Mouse (Mus musculus) gastrocnemius, postnatal 14 days (tissue): ENCODE measurements around the gene Tefm. TPM values are rescaled to one million over a fixed set of nuclear protein-coding genes. Genes with fewer than 3 reads are reported as not detected.
"Not testable (repeated sequence)": the region's sequence is repeated elsewhere in the genome, so short reads cannot be mapped to it uniquely, and the experiment has no call there.

Experiments
- DNase-seq: peaks from one replicate; pipeline ENCODE4 v3.0.0; 2021; ENCODE audit warnings: mixed read lengths
- intact Hi-C: fragments of 180-260 bp; cut with DNase I; formaldehyde crosslinking; loops from one replicate; pipeline ENCODE4 v1.15.1; 2025; ENCODE audit warnings: low total_unique reads
- long read RNA-seq, 2 experiments: library from polyadenylated mRNA; stranded (forward); transcript quantifications; one replicate each; pipeline ENCODE4 v2.0.0; 2021
- total RNA-seq, 2 experiments: library from RNA; stranded (reverse); gene quantifications; 2 replicates each; pipeline ENCODE4 v1.2.3; 2021

The Tefm gene
- 10 to 100 TPM; 20.4 to 20.7 TPM for total RNA-seq
- long read RNA-seq, experiment 1, transcript Tefm-201 (4 exons, 1,309 nt): major isoform, 16 of 20 reads
- long read RNA-seq, experiment 1, partial matches to known transcripts: 1 of 20 reads
- long read RNA-seq, experiment 1, other reads (novel, unspliced or antisense): 3 of 20 reads
- long read RNA-seq, experiment 2, transcript Tefm-201 (4 exons, 1,309 nt): major isoform, 19 of 23 reads
- long read RNA-seq, experiment 2, partial matches to known transcripts: 1 of 23 reads
- long read RNA-seq, experiment 2, other reads (novel, unspliced or antisense): 3 of 23 reads

DNA sequence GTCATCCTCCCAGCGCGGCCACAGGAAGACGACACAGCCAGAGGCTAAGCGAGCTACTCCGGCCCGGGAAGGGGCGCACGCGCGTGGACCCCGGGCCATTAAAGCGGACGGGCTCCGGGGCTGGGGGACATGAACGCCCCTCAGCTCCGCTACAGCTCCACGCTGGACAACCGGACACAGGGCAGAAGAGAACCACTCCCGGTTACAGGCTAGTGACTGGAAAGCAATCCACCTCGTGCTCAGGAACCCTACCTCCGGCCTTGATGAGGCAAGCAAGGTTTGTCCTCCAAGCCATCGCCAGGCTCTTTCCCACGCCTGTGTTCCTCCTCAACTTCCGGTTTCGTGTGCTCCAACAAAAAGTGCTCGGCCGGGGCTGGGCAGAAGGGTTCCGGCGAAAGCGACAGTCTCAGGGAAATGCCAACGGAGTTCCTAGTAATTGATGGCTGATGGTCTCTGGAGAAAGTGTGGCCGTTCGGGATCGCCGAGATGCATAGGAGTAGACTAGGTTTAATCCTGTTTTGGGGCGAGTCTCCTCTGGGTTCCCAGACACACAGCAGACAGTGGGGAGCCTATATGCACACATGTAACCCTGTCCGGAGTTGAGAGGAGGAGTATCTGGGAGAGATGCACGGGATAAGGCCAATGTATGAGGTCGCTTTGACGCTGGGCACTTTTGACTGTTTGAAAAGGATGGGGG lies at the start of gene Tefm:
Tefm (minus strand) TSS at position 351 of the 697 bp plus-strand sequence.
- peak; percentile 83 for DNase-seq
- intact Hi-C loops: loop anchor here (10.0 kb wide), 1 partner anchor 97 kb away; no protein-coding TSS in a partner anchor

DNA sequence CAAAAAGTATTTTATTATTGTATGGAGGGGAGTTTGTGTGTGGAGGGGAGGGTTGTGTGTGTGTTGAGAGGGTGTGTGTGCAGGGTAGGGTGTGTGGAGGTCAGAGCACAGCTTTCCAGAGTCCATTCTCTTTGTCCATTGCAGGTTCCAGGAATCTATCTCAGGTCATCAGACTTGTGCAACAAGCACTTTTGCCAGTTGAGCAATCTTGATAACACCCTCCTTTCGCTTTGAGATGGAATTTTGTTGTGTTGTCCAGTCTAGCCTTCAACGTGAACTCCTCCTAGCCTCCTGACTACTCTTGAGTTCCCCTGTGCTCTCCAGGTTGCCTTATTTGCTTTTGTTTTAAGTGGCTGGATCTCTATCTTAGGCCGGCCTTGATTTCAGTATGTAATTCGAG lies 48.3 kb upstream of the Tefm start:
- intact Hi-C loops: no loop called here

DNA sequence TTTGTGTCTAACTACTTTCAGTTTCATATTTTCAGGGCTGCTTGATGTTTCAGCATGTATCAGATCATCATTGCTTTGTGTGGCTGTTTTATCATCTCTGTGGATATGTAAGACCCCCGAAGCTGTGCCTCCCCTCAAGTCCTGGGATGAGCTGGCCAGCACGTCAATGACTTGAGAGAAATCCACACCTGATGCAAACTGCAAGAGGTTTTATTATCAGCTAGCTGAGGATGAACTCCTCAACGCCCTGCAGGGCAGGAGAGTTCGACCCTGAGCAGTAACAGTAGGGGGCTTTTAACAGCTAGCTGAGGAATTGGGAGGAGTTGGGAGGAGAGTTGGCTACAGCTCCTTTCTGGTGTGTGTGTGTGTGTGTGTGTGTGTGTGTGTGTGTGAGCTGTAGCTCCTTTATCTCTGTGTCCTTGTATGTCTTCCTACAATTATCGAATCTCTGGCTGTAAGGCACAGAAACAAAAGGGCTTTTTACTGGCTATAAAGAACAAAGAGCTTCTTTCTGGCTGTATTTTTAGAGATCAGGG lies 43.5 kb upstream of the Tefm start:
- DNase-seq, intact Hi-C loops: not testable (repeated sequence)

More for the DNA sequence above, 48.3 kb upstream of the Tefm start:
- no peak for DNase-seq

DNA sequence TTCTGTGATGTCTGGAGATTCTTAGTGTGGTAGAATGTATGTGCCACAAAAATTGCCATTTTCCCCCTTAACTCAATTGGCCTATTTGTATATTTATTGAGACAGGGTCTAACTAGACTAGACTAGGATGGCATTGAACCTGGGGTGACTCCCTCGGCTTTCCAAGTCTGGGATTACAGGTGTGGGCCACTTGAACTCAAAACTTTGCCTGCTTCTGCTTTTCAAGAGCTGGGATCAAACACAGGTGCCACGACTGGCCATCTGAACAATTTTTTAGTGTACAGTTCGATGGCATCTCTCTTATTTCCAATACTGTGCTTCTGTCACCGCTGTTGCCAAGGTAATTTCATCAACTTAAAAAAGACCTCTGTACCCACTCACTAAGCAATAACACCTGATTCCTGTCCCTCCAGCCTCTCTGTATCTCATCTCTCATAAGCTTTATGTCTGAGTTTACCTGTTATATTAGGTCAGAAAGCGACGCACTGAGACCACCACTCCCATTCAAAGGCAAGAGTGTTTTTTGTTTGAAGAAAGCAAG lies 42.6 kb upstream of the Tefm start:
- intact Hi-C loops: no loop called here
- no peak for DNase-seq

DNA sequence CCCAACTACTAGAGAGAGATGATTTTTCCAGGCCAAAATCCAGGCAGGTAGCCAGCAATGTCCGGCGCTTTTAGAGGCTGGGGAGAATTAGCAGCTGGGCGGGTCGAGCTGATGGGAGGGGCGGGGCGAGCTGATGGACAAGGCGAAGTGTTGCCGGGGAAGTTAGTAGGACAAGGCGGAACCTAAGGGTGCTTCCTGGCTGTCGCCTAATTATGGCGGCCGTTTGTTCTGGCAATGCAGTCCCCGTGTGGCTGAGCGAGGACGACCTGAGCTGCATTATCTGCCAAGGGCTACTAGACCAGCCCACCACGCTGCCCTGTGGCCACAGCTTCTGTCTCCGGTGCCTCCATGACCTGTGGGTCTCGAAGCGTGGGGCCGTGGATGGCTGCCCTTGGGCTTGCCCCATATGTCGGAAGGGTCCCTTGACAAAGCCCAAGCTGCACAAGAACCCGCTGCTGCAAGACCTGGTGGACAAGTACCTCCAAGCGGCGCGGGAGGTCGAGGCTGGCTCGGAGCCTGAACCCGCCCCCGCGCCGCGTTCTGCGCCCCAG lies 41.8 kb upstream of the Tefm start, which contains the start of gene Rnf135:
Rnf135 (plus strand) TSS at position 147 of the 551 bp plus-strand sequence.
- DNase-seq: peak; percentile 97
- intact Hi-C loops: no loop called here

DNA sequence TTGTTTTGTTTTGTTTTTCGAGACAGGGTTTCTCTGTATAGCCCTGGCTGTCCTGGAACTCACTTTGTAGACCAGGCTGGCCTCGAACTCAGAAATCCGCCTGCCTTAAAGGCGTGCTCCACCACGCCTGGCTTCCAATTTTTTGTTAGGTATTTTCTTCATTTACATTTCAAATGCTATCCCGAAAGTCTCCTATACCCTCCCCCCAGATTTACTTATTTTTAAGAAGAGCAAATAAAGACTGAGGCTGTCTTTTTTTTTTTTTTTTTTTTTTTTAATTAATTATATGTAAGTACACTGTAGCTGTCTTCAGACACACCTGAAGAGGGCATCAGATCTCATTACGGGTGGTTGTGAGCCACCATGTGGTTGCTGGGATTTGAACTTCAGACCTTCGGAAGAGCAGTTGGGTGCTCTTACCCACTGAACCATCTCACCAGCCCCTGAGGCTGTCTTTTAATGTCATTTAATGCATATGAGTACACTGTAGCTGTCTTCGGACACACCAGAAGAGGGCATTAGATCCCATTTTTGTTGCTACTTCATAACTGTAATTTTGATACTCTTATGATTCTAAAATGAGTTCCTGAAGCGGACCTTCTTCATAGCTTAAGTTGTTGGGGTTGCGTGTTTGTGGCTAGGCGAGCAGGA lies 41.2 kb upstream of the Tefm start:
- DNase-seq, intact Hi-C loops: not testable (repeated sequence)

DNA sequence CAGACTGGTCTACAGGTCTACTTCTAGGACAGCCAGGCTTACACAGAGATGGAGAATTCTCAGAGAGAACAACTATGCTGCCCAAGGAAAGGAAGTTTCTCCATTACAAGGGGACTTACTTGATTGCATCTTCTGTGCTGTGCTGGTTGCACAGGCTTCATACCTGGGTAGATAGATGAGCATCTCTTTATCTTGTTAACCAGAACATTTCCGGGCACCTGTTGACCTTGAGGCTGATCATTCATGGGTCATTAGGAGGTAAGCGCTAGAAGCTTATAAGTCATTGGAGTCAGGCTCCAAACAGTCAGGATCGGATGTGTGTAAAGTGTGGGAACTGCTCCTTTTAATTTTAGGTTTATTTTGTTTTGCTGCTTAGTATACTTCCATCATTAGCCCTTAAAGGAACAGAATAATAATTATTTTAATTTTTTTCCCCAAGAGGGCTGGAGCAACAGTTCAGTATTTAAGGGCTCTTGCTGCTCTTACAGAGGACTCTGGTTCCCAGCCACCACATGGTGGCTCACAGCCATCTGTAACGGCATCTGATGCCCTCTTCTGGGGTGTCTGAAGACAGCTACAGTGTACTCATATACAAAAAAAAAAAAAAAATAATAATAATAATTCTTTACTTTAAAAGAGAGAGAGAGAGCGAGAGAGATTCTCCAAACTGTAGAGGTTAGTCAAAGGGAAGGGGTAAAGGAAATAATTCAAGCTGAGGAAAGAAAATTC lies 39.2 kb upstream of the Tefm start:
- no peak for DNase-seq
- intact Hi-C loops: no loop called here

DNA sequence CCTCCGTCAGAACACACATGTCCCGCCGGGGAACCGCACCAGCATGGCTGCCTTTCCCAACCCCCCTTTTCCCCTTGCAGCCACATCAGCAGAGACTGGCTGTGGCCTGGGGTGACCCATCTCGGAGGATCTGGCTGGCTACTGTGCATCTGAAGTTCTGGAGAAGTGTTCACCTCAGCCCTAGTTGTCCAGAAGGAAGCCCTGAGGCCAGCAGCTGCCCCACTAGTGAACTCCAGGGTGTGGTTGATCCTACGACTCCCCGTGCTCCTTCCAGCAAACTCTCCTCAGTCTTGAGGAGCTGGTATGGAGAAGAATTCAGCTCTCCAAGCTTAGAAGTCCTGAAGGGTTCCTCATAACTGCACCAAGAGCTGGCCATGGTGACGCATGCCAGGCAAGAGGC lies 36.3 kb upstream of the Tefm start:
- DNase-seq: no peak
- intact Hi-C loops: no loop called here

DNA sequence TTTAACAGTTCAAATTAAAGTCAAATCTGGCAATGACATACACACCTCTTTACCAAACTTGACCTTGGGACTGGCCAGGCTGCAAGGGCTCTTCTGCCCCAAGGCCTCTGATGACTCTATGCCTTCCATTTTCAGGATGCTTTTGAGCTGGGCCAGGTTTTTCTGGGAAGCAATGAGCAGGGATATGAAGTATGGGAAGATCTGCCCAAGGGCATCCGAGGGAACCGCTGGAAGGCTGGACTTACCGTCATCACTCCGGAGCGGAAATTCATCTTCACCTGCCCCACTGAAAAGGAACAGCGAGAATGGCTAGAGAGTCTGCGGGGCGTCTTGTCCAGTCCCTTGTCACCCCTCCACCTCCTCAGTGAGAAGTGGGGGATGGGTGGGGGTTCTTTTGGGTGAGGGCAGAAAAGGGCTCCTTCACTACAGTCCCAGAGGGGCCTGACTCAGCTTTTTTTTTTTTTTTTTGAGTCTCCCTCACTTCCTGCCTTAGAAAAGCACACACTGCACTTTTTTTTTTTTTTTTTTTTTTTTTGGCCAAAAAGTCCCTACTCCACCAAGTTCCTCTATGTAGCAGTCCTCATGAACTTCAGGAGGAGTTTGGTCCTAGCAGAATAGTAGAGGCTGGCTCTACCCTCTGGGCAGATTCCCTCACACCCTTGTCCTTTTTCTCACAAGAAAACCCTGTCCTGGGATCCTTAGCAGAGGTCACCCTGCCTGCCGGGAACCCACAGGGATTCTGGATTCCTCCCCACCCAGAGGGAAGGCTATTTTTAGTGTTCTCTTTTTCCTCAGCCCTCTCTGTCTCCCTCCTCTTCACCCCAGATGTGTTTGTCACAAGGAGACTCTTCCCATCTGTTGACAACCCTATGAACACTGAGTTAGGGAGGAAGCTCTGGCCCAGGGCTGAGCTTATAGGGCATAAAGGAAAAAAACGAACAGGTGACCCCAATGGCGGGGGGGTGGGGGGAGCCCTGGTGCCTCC lies 35.2 kb upstream of the Tefm start:
- intact Hi-C loops: no loop called here
- DNase-seq: no peak

DNA sequence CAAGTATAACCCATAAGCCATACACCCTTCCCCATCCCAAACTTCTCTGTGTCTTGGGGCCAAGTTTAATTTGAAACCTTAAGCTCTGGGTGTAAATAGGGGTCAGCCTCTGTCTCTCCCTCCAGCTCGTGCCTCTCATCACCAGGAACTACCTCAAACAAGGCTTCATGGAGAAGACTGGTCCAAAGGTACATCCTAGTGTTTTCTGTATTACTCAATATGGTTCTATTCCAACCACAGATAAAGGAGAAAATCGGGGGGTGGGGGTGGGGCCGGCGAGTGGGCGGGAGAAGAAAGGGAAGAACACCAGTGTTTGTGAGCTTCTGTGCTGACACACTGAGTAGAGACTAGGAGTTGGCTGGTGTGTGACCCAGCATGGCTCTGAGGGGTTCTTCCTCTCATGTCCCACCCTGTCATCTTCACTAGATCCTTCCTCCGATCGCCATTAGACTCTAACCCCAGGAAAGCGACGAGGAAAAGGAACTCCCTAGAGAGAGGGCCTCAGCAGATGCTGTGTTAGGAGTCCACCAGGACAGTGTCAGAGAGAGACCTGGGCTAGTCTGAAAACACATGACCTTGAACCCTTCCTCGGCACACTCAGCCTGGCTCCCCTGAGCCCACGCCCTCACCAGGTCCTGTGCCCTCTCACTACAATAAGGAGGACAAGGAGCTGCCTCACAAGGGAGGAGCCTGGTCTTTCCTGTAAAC lies 32.1 kb upstream of the Tefm start:
- intact Hi-C loops: no loop called here
- no peak for DNase-seq

DNA sequence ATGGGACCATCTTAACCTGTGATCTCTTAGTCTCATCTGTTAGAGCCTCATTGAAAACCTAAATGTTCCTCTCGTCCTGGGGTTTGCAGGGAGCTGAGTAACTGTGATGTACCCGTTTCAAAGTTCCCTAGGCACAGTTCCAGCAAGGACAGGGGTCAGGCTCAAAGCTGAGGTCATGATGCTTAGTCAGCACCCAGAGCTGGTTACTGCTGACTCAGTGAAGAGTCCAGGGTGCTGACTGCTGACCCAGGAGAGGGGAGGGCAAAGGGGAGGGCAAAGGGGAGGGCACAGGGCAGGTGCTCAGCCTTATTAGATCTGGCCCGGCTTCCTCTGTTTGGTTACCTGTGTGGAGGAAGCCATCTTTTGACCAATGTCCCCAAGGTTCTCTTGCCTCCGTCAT lies 29.9 kb upstream of the Tefm start:
- DNase-seq: no peak
- intact Hi-C loops: no loop called here

DNA sequence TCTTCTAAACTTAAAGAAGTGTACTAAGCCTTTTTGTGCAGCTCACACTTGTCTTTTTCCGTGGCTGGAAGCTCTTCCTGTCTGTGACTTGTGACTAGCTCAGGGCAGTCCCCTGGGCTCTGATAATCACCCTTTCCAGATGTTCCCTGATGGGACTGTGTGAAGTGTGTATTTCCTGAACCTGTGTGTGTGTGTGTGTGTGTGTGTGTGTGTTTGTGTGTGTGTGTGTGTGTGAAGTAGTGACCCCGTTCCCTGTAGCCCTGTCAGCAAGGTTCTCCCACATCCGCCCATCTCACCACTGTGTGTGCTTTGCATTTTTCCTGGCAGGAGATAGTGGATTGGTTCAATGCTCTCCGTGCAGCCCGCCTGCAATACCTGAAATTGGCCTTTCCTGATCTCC lies 28.4 kb upstream of the Tefm start:
- intact Hi-C loops: no loop called here
- no peak for DNase-seq

DNA sequence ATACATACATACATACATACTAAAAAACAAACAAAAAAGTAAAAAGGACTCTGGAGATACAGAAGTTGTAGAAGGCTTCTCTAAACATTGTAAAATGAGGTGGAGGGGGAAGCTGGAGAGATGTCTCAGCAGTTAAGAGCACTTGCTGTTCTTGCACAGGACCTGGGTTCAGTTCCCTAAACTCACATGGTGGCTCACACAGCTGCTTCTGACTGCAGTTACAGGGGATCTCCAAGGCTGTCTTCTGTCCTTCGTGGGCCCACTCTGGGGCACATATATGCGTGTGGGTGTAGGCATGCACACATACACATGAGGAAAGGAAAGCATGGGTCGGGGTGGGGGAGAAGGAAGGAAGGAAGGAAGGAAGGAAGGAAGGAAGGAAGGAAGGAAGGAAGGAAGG lies 27.7 kb upstream of the Tefm start:
- intact Hi-C loops: no loop called here
- no peak for DNase-seq

DNA sequence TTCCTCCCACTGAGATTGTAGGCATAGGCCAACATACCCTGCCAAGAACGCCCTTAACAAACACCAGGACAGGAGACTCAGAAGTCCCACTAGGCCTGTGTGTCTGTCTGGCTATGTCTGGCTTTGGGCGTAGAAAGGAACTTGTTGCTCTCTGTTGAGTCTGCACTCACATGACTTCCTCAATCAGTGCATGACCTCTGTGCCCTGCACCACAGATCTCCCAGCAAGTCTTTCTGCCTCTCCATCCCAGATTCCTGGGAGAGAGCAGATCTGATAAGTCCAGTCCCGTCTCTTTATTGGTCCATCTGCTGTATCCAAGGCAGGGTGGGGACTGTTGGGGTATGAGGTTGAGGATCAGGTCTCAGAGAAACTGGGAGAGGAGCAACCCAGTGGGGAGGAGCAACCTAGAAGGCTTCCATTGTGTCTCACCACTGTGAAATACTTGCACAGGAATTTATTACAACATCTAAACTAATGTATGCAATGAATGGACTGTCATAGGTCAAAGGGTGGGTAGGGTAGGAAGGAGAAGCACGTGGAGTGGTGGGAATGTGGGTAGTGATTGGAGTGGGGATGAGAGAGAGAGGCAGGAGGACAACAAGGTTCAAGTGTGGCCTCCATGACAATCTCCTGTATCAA lies 26.8 kb upstream of the Tefm start:
- intact Hi-C loops: no loop called here
- no peak for DNase-seq

DNA sequence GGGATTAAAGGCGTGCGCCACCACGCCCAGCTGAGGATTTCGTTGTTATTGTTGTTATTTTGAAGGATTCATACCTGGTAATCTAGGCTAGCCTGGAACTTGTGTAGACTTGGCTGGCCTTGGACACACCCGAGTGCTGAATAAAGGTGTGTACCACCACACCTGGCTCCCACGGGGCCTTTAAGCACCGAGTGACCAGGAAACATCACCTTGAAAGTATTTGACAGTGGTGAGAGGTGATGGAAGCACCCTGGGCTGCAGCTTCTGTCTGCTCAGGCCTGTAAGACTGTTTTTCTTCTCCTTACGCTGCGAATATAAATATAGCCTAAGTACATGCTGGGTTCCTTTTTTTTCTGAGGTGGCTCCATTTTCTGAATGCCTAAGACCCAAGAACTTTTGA lies 26.1 kb upstream of the Tefm start:
- intact Hi-C loops: no loop called here
- DNase-seq: no peak

DNA sequence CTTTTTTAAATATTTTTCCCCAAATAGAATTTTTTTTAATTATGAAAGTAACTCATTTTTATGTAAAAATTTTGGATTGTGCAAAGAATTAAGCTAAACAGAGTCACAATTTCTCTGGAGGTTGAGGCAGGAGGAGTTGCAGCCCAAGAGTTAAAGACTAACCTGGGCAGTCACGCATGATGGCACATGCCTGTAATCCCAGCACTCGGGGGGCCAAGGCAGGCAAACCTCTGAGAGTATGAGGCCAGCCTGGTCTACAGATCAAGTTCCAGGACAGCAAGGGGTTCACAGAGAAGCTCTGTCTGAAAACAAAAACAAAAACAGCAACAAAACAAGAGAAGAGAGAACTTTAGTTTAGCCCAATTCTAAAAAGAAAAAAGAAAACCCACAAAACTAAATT lies 22.2 kb upstream of the Tefm start:
- DNase-seq: no peak
- intact Hi-C loops: no loop called here
